Mouse (Mus musculus): ENCODE data around the gene Lmo1. TPM values are rescaled to one million over a fixed set of nuclear protein-coding genes. Genes with fewer than 3 reads are reported as not detected.
A peak's percentile ranks its signal among the peaks of the same experiment; 100 is the strongest.
"Not testable (repeated sequence)": the region's sequence is repeated elsewhere in the genome, so short reads cannot be mapped to it uniquely, and the experiment has no call there.

Gene Lmo1
- polyA plus RNA-seq, 1 experiment from 2014 or later, result 73.2 TPM

GRCm38 (mm10) chr7:109141753-109142152 is 33.3 kb downstream of the Lmo1 start:
- no peak overlapping the region for H3K9ac ChIP-seq
- no peaks in the 10 kb centered on the region for H3K9me3 ChIP-seq
- 46% methylated on average over 3 of the region's 3 CpGs for whole genome bisulfite sequencing
- H3K4me1 ChIP-seq, result peaks cover 39% of the 10 kb centered on the region
- H3K4me3 ChIP-seq, result no peak overlapping the region
- no peak overlapping the region for H3K4me2 ChIP-seq
- H3K27ac ChIP-seq, result no peak overlapping the region
- H3K27me3 ChIP-seq, result peaks cover 8% of the 10 kb centered on the region
- H3K36me3 ChIP-seq, result no peaks in the 10 kb centered on the region
- ATAC-seq (ENCODE audit: insufficient number of reproducible peaks, insufficient read depth, low FRiP score, low TSS enrichment, low read depth), result no peak

DNA sequence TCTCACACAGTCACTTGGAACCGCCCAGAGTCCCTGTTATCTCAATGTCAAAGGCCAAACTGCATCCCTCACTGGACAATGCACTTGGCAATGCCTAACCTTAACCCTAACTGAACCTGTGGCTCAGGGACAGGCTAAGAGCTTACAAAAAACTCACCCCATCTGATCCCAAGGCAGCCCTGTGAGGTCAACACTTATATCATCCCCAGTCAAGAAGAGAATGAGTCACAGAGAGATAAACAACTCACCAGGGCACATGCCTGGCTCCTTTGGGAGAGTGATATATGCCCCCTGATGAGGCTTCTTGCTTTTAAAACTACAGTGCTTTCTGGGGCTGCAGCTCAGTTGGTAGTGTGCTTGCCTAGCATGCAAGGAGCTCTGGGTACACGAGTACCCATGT is 34.0 kb downstream of the Lmo1 start:
- H3K36me3 ChIP-seq, result no peaks in the 10 kb centered on the region
- no peak overlapping the region for H3K4me3 ChIP-seq
- H3K4me1 ChIP-seq, result peaks cover 38% of the 10 kb centered on the region
- H3K4me2 ChIP-seq, result no peak overlapping the region
- H3K27ac ChIP-seq, result no peak overlapping the region
- no peaks in the 10 kb centered on the region for H3K9me3 ChIP-seq
- no peak overlapping the region for H3K9ac ChIP-seq
- ATAC-seq (ENCODE audit: insufficient number of reproducible peaks, insufficient read depth, low FRiP score, low TSS enrichment, low read depth), result no peak
- H3K27me3 ChIP-seq, result peaks cover 8% of the 10 kb centered on the region
- WGBS, result 68% methylated on average over 2 of the region's 2 CpGs

DNA sequence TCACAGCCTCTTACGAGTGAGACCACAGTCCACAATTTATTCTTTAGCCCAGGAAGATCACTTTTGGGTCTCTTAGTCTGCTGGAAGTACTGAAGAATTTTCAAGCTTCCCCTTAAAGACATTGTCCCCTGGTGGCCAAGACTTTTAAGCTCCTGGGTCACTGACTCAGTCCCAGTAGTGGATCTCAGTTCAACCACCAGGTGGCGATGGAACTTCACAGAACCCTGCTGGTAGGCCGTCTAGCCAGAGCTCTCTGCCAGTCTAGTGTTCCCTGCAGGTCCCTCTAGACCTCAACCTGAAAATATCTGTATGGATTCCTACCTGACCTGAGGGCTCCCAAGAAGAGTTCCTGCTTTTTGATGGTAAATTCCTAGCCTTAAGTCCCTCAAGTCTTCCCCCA is 35.6 kb downstream of the Lmo1 start:
- no peak overlapping the region for H3K9ac ChIP-seq
- H3K27ac ChIP-seq, result no peak overlapping the region
- no peaks in the 10 kb centered on the region for H3K36me3 ChIP-seq
- ATAC-seq (ENCODE audit: insufficient number of reproducible peaks, insufficient read depth, low FRiP score, low TSS enrichment, low read depth), result no peak
- H3K27me3 ChIP-seq, result peaks cover 8% of the 10 kb centered on the region
- H3K4me2 ChIP-seq, result no peak overlapping the region
- peaks cover 21% of the 10 kb centered on the region for H3K4me1 ChIP-seq
- 9% methylated on average over 3 of the region's 3 CpGs for WGBS
- no peak overlapping the region for H3K4me3 ChIP-seq
- H3K9me3 ChIP-seq, result no peaks in the 10 kb centered on the region

DNA sequence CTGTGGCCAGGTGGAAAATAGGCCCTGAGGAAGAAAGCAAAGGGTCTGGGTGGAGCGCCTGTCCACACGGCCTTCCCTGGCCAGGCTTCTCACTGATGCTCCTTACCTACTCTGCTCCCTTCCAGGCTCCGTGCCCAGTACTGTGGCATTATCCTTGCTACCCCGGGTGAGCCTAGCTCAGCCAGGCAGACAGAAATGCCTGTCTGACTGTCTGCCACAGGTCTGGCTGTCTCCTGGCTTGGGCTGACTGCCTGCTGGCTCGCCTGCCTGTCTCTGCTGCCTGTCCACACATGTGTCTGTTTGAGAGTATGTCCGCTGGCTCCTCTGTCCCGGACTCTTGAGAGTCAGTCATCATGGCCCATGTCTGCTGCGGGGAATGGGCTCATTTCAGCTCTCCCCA is 37.6 kb downstream of the Lmo1 start:
- H3K4me2 ChIP-seq, result no peak overlapping the region
- H3K9ac ChIP-seq, result no peak overlapping the region
- H3K4me3 ChIP-seq, result no peak overlapping the region
- no peaks in the 10 kb centered on the region for H3K36me3 ChIP-seq
- no peaks in the 10 kb centered on the region for H3K9me3 ChIP-seq
- no peak for ATAC-seq (ENCODE audit: insufficient number of reproducible peaks, insufficient read depth, low FRiP score, low TSS enrichment, low read depth)
- H3K27me3 ChIP-seq, result peaks cover 8% of the 10 kb centered on the region; the same call in 1 of the 2 replicates
- 83% methylated on average over 8 of the region's 8 CpGs for WGBS
- peaks cover 2% of the 10 kb centered on the region for H3K4me1 ChIP-seq
- no peak overlapping the region for H3K27ac ChIP-seq

DNA sequence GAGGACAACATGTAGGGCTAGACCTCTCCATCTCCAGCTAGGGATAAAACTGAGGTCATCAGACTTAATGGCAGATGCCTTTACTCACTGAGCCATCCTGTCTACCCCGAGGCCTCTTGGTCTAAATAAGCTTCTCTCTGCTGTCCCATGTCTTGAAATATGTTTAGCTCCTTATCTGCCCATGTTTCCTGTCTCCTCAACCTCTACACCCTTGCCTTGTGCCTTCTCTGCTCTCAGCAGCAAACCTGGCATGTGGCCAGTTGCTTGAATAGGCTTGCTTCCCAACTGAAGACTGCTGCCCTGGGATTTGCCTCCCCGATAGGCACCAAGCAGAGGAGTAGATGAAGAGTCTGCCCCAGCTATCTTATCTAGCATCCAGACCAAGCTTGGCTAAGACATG is 43.4 kb downstream of the Lmo1 start:
- Histone ChIP-seq H3K9ac (no peak overlapping the region), H3K4me1 (no peaks in the 10 kb centered on the region), H3K27ac (no peak overlapping the region), H3K36me3 (no peaks in the 10 kb centered on the region), H3K4me3 (no peak overlapping the region), H3K27me3 (no peaks in the 10 kb centered on the region), H3K4me2 (no peak overlapping the region), H3K9me3 (no peaks in the 10 kb centered on the region)
- ATAC-seq (ENCODE audit: insufficient number of reproducible peaks, insufficient read depth, low FRiP score, low TSS enrichment, low read depth), result no peak
- 70% methylated on average over 2 of the region's 2 CpGs for WGBS

DNA sequence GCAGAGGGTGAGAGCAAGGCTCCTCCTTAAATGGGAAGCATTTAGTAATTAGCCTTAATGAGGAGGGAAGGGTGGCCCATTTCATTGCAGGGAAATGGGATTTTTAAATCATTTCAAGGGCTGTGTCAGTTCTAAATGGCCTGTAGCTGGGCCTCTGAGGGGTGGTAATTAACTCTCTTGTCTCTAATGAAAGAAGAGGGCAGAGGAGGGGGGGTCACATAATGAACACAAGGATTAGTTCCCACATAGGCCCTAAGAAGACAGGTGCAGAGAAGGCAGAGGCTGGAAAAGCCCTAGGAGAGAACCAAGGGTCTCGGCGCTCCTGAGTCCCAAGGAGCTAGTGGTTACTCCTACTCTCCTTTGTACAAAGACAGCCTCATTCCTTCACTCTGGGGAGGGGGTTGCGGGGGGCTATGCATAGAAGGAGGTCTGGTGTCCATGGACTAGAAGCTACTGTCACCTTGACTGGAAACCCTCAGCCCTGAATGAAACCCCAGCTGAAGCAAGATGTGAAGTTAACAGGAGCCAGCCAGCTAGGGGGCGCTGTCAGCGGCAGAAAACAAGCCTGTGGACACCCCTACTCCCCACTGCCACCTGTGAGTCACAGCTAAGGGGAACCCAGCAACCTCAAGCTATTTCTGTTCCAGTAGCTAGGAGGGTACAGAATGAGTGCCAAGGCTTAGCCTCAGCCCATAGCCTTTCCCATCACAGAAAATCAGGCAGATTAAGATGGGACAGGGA is 44.9 kb downstream of the Lmo1 start:
- no peaks in the 10 kb centered on the region for H3K4me1 ChIP-seq
- no peaks in the 10 kb centered on the region for H3K36me3 ChIP-seq
- no peak overlapping the region for H3K9ac ChIP-seq
- no peak overlapping the region for H3K27ac ChIP-seq
- no peaks in the 10 kb centered on the region for H3K27me3 ChIP-seq
- H3K4me2 ChIP-seq, result no peak overlapping the region
- H3K4me3 ChIP-seq, result no peak overlapping the region
- 71% methylated on average over 5 of the region's 5 CpGs for WGBS
- H3K9me3 ChIP-seq, result no peaks in the 10 kb centered on the region
- ATAC-seq (ENCODE audit: insufficient number of reproducible peaks, insufficient read depth, low FRiP score, low TSS enrichment, low read depth), result no peak

GRCm38 (mm10) chr7:109129442-109129841 is 45.6 kb downstream of the Lmo1 start:
- Histone ChIP-seq H3K36me3 (no peaks in the 10 kb centered on the region), H3K27ac (no peak overlapping the region), H3K4me1 (no peaks in the 10 kb centered on the region), H3K4me3 (no peak overlapping the region), H3K9me3 (no peaks in the 10 kb centered on the region), H3K27me3 (no peaks in the 10 kb centered on the region), H3K9ac (no peak overlapping the region), H3K4me2 (no peak overlapping the region)
- ATAC-seq (ENCODE audit: insufficient number of reproducible peaks, insufficient read depth, low FRiP score, low TSS enrichment, low read depth), result no peak

DNA sequence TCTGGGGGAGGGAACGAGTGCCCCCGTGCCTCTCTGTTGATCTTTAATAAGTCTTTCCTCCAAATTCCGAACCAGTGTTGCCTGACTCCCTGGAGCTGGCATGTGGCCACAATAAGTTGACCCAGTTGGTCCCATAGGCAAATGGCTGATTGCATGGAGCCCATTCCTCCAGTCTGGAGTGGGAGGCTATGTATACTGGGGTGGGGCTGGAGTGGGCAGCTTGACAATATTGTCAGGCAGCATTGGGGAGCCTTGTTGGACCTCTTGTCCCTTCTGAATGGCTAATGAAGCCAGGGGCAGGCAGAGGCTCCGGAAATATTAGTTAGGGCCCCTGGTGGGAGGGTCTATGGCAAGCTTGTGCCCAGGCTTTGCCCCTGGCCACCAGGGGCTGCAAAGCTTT is 59.1 kb downstream of the Lmo1 start:
- Histone ChIP-seq H3K9ac (no peak overlapping the region), H3K27ac (no peak overlapping the region), H3K27me3 (no peaks in the 10 kb centered on the region), H3K36me3 (no peaks in the 10 kb centered on the region), H3K4me2 (no peak overlapping the region), H3K9me3 (no peaks in the 10 kb centered on the region), H3K4me1 (no peaks in the 10 kb centered on the region), H3K4me3 (no peak overlapping the region)
- no peak for ATAC-seq (ENCODE audit: insufficient number of reproducible peaks, insufficient read depth, low FRiP score, low TSS enrichment, low read depth)
- WGBS, result 66% methylated on average over 4 of the region's 4 CpGs

DNA sequence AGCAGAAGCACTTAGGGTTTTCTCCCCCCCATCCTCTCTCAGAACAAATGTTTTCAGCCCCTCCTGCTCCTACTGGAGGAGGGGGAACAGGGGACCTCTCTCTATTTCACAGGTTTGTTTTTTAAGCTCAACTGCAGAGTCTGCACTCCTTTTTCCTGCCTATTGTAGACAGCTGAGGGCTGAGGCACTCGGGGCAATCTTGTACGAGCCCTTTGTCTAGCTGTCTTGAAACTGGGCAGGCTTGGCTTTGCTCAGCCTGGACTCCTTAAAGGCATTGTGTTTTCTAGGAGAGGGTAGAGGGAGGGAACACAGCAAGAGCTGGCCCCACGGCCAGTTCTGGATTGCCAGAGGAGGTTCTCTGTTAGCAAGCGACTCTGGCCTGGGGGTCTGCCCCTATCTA is 59.5 kb downstream of the Lmo1 start:
- not testable (repeated sequence) for H3K27ac ChIP-seq, H3K27me3 ChIP-seq, H3K9ac ChIP-seq, H3K4me3 ChIP-seq, H3K9me3 ChIP-seq, H3K4me2 ChIP-seq, H3K36me3 ChIP-seq, H3K4me1 ChIP-seq
- ATAC-seq (ENCODE audit: insufficient number of reproducible peaks, insufficient read depth, low FRiP score, low TSS enrichment, low read depth), result 0 out of 2 replicates have a peak, but pooled peaks have one; percentile 37
- 33% methylated on average over 1 of the region's 4 CpGs for WGBS

- WGBS, result 54% methylated on average over 10 of the region's 10 CpGs
- no peak overlapping the region for H3K4me2 ChIP-seq
- no peaks in the 10 kb centered on the region for H3K36me3 ChIP-seq
- H3K27me3 ChIP-seq, result no peaks in the 10 kb centered on the region
- no peak for ATAC-seq (ENCODE audit: insufficient number of reproducible peaks, insufficient read depth, low FRiP score, low TSS enrichment, low read depth)
- no peaks in the 10 kb centered on the region for H3K4me1 ChIP-seq
- no peak overlapping the region for H3K4me3 ChIP-seq
- H3K9ac ChIP-seq, result no peak overlapping the region
- no peak overlapping the region for H3K27ac ChIP-seq
- H3K9me3 ChIP-seq, result no peaks in the 10 kb centered on the region
Measured at GRCm38 (mm10) chr7:109114950-109115349, 60.1 kb downstream of the Lmo1 start.

DNA sequence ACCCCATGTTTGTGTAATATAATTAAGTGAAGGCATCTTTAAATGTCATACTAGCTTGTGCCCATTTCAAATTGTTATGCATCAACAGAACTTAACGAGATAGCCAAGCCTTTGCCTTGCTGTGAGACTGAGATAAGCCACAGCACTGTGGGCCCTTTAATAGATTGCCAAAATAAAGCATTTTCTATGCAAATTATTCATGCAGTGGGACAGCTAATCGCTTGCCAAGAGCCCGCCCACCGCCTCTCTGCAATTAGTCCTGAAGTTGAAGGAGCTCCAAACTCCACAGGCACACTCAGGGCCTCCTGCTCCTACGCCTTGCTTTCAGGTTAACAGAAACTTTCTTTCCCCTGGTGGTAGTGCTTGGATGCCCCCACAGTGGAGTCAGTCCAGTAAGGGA is 64.0 kb downstream of the Lmo1 start:
- 69% methylated on average over 5 of the region's 5 CpGs for WGBS
- Histone ChIP-seq H3K27me3 (no peaks in the 10 kb centered on the region), H3K9ac (no peak overlapping the region), H3K9me3 (no peaks in the 10 kb centered on the region), H3K36me3 (no peaks in the 10 kb centered on the region), H3K27ac (no peak overlapping the region), H3K4me3 (no peak overlapping the region), H3K4me1 (no peaks in the 10 kb centered on the region), H3K4me2 (no peak overlapping the region)
- ATAC-seq (ENCODE audit: insufficient number of reproducible peaks, insufficient read depth, low FRiP score, low TSS enrichment, low read depth), result no peak

DNA sequence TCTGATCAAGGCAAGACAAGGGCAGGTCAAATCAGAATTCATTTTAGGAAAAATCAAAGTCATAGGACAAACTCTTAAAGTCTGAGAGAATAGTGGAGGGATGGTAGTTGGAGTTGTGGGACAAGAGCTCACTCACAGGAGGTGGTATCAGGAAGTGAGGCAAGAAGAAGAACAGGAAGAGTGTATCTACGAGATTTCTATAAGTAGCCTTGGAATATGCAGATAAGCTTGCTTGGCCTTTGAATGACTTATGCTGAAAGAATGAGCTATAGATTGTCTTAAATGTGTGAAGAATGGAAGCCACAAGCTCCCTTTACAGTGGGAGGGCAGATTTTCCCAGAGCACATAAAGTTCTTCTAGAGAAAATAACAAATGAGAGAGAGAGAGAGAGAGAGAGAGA is 70.1 kb downstream of the Lmo1 start:
- Histone ChIP-seq H3K4me3 (no peak overlapping the region), H3K27ac (no peak overlapping the region), H3K9ac (no peak overlapping the region), H3K27me3 (no peaks in the 10 kb centered on the region), H3K4me2 (no peak overlapping the region), H3K9me3 (no peaks in the 10 kb centered on the region), H3K36me3 (no peaks in the 10 kb centered on the region), H3K4me1 (no peaks in the 10 kb centered on the region)
- no peak for ATAC-seq (ENCODE audit: insufficient number of reproducible peaks, insufficient read depth, low FRiP score, low TSS enrichment, low read depth)
- WGBS, result 71% methylated on average over 1 of the region's 1 CpGs
